In the genomic region with DNA sequence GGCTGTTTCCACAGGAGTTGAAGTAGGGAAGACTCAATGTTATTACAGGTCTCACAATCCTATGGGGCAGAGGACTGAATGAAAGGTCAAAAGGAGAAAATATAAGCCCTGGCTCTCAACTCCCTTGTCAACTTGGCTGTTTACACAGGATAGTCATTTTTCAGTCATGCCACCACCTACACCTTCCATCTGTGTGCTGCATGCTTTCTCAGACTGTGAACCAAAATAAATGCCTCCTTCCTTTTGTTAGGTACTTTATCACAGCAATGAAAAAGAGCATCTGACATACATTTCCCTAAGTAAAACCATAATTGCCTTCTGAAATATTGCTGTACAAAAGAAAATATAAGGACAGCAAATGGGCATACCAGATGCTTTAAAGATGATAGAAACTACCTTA, we compare ENCODE assay signal across 14 mouse cellular contexts.
DNase-seq lines count a peak whose midpoint lies in the region.
"Had no signal": no experiment of that assay in that cellular context is flagged by ENCODE, and none has a peak within 500 bp of the region (broad histone marks: within the 10 kb centered on the region; RNA-seq: fewer than 3 reads in every experiment).

No protein-coding gene starts in this region.

- intact Hi-C loops in left cerebral cortex, postnatal 10 days (cut with DNase I): no loop called here

- peak; percentile 20 for DNase-seq in layer of hippocampus, adult 11-12 months (ENCODE audit: low spot score)
- no peak for DNase-seq in layer of hippocampus, postnatal 10 days (ENCODE audit: low spot score in 2 of 2)
- DNase-seq in left cerebral cortex, adult 18-20 months (ENCODE audit: low spot score in 2 of 2): peak; percentile 12 to 39
- DNase-seq in left cerebral cortex, postnatal 10 days (ENCODE audit: extremely low spot score in 1 of 2, low spot score in 2 of 2): no peak
- peak; percentile 23 for DNase-seq in right cerebral cortex, postnatal 25 days
- DNase-seq in right cerebral cortex, postnatal 4 days: no peak
- no peak for DNase-seq in embryo, embryonic 10.5 days (ENCODE audit: low spot score)
- DNase-seq: adrenal gland, postnatal 14 days; cerebellum, adult 18-20 months; cerebellum, adult 9-11 months; cerebellum, postnatal 36 days; embryo, embryonic 11 days; gastrocnemius, adult 2 months; gastrocnemius, postnatal 25 days had no signal

Comparison
In these comparisons a context has a peak if more than half of its experiments do, and no peak if none do; other contexts are left out.
1. DNase-seq: peak in layer of hippocampus, adult 11-12 months (single experiment), left cerebral cortex, adult 18-20 months (2 of 2) and right cerebral cortex, postnatal 25 days (single experiment); none in layer of hippocampus, postnatal 10 days (0 of 2), left cerebral cortex, postnatal 10 days (0 of 2), right cerebral cortex, postnatal 4 days (single experiment) and embryo, embryonic 10.5 days (single experiment).